Mouse (Mus musculus): ENCODE measurements around the gene Hdac9. TPM values are rescaled to one million over a fixed set of nuclear protein-coding genes. Genes with fewer than 3 reads are reported as not detected.
A peak's percentile ranks its signal among the peaks of the same experiment; 100 is the strongest.

Gene Hdac9
- polyA plus RNA-seq, 1 experiment from 2014 or later = 13.1 TPM

DNA sequence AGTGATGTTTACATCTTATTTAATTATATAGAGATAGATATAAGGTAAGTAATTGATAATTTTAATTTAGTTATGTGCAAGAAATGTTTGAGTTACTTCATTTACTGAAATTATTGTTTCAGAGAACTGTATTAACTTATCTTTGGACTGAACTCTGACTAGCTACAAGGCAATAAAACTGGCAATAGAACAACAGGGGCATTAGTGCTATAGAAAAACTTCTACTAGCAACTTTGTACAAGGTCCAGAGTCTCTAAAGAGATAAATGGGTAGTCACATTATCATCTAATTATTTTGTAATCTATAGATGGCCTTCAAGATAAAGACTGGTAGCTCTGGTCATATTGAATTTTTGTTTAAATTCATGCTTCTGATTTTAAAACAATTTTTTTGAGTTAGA is 632.0 kb downstream of the Hdac9 start:
- H3K27me3 ChIP-seq = no peaks in the 10 kb centered on the region
- ATAC-seq (replicated peaks) = no peak
- no peaks in the 10 kb centered on the region for H3K4me1 ChIP-seq
- H3K9me3 ChIP-seq = no peaks in the 10 kb centered on the region
- H3K27ac ChIP-seq (replicated peaks) = no peak overlapping the region
- no peaks in the 10 kb centered on the region for H3K36me3 ChIP-seq
- H3K9ac ChIP-seq (replicated peaks) = no peak overlapping the region
- H3K4me2 ChIP-seq (replicated peaks) = no peak overlapping the region
- H3K4me3 ChIP-seq = no peak overlapping the region

DNA sequence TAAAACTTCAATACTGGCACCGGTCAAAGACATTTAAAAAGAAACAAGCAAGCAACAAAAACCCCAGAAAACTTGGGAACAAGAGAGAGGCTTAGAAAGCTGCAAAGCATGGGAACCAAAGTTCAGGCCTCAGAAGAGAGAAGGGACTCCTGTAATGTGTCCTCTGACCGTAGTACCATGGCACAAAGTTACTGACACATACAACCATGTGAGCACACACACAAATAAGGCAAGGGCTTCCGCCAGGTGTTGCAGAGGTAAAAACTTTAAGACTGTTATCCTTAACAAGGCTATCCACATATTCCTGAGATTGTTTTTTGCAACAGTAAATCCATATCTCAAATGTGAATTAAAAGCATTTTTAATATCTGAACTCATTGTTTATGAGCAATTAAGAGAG is 632.5 kb downstream of the Hdac9 start:
- no peak overlapping the region for H3K9ac ChIP-seq (replicated peaks)
- H3K4me3 ChIP-seq = no peak overlapping the region
- H3K27ac ChIP-seq (replicated peaks) = no peak overlapping the region
- no peaks in the 10 kb centered on the region for H3K36me3 ChIP-seq
- no peaks in the 10 kb centered on the region for H3K4me1 ChIP-seq
- no peak for ATAC-seq (replicated peaks)
- no peaks in the 10 kb centered on the region for H3K27me3 ChIP-seq
- 88% methylated on average over 3 of the region's 3 CpGs for WGBS
- H3K4me2 ChIP-seq (replicated peaks) = no peak overlapping the region
- H3K9me3 ChIP-seq = no peaks in the 10 kb centered on the region

DNA sequence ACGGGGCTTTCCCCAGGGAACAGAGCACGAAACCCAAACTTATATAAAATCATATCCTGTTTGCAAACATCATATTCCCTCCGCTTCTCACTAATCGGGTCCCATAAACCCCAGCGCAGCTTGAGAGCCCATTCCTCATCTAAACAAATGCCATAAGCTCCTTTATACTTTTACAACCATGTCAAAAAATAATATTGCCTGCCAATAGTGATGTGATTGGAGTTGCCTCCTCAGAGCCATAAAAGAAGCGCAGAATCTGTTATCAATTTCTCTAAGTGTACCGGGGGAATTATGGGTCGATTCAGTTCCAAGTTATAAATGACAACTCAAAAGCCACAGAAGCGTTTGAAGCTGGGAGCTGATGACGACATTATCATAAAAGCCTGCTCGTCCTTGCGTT is 638.1 kb downstream of the Hdac9 start:
- H3K36me3 ChIP-seq = no peaks in the 10 kb centered on the region
- no peaks in the 10 kb centered on the region for H3K27me3 ChIP-seq
- no peak overlapping the region for H3K4me3 ChIP-seq
- no peaks in the 10 kb centered on the region for H3K4me1 ChIP-seq
- no peak overlapping the region for H3K4me2 ChIP-seq (replicated peaks)
- H3K9ac ChIP-seq (replicated peaks) = no peak overlapping the region
- ATAC-seq (replicated peaks) = no peak
- H3K9me3 ChIP-seq = no peaks in the 10 kb centered on the region
- 85% methylated on average over 12 of the region's 12 CpGs for WGBS
- H3K27ac ChIP-seq (replicated peaks) = no peak overlapping the region

DNA sequence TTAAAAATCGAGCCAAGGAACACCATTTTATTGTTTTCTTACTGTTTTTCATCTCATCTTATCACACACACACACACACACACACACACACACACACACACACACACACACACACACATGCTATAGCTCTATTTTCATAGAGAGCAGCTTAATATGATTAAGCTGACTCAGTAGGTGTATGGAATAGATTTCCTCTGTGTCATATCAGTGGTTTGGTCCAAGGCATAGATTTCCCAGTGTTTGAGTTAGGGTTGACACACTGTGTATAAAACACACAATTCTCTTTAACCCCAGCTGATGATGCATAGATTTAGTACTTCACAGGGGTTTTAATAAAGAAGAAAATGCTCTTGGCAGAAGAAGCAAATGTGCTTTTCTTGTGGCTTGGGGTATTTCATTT is 643.1 kb downstream of the Hdac9 start:
- Histone ChIP-seq H3K9ac (replicated peaks) (no peak overlapping the region), H3K4me2 (replicated peaks) (no peak overlapping the region), H3K4me3 (no peak overlapping the region), H3K27ac (replicated peaks) (no peak overlapping the region), H3K9me3 (no peaks in the 10 kb centered on the region), H3K4me1 (no peaks in the 10 kb centered on the region), H3K36me3 (no peaks in the 10 kb centered on the region), H3K27me3 (no peaks in the 10 kb centered on the region)
- ATAC-seq (replicated peaks) = no peak
- 82% methylated on average over 1 of the region's 1 CpGs for WGBS

DNA sequence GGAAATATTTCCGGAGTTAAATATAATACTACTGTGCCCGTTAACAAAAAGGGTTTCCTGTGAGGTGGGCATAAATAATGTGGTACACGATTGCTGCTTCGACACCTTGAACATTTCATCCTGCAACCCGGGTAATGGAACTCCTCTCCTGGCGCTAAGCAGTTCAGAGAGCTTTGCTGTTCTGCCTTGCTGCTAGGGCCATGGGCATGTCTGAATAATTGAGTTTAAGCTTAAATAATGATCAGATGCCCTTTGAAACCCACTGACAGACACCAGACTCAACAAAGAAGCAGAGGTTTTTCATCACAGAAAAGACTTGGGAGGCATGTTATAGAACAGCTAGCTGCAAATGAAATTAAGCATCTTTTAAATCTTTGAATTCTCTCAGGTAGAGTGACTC is 646.8 kb downstream of the Hdac9 start:
- H3K36me3 ChIP-seq = no peaks in the 10 kb centered on the region
- no peaks in the 10 kb centered on the region for H3K27me3 ChIP-seq
- WGBS = 70% methylated on average over 6 of the region's 6 CpGs
- no peak overlapping the region for H3K4me2 ChIP-seq (replicated peaks)
- no peak for ATAC-seq (replicated peaks)
- H3K9ac ChIP-seq (replicated peaks) = no peak overlapping the region
- no peak overlapping the region for H3K4me3 ChIP-seq
- H3K27ac ChIP-seq (replicated peaks) = no peak overlapping the region
- H3K4me1 ChIP-seq = no peaks in the 10 kb centered on the region
- no peaks in the 10 kb centered on the region for H3K9me3 ChIP-seq

DNA sequence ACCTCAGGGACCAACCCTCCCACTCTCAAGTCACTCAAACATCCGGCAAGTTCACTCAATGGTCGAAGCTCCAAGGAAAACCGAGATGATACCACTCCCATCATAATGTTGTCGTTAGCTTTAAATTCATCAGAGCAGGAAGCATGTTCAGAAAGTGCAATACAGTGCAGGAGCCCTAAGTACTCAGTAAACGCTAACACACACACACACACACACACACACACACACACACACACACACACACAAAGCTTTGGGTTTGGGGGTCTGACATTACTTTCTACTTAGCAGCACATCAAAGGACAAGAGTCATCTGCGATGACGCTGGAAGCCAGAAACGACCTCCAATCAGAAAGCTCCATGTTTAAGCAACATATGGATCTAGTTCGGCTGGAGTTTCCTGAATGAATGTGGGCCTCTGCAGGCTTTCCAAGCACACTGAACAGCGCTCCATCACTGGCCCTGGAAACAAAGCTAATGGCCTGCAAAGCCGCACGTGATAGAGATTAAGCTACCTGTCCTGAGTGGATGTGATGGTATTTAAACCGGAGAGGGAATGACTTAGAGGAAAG is 647.3 kb downstream of the Hdac9 start:
- Histone ChIP-seq H3K36me3 (no peaks in the 10 kb centered on the region), H3K27ac (replicated peaks) (no peak overlapping the region), H3K4me3 (no peak overlapping the region), H3K27me3 (no peaks in the 10 kb centered on the region), H3K4me2 (replicated peaks) (no peak overlapping the region), H3K4me1 (no peaks in the 10 kb centered on the region), H3K9me3 (no peaks in the 10 kb centered on the region), H3K9ac (replicated peaks) (no peak overlapping the region)
- no peak for ATAC-seq (replicated peaks)
- WGBS = 78% methylated on average over 13 of the region's 13 CpGs

GRCm38 (mm10) chr12:34259651-34260050 is 657.2 kb downstream of the Hdac9 start:
- Histone ChIP-seq H3K36me3 (no peaks in the 10 kb centered on the region), H3K4me1 (no peaks in the 10 kb centered on the region), H3K27me3 (no peaks in the 10 kb centered on the region), H3K9ac (replicated peaks) (no peak overlapping the region), H3K9me3 (no peaks in the 10 kb centered on the region), H3K27ac (replicated peaks) (no peak overlapping the region), H3K4me2 (replicated peaks) (no peak overlapping the region), H3K4me3 (no peak overlapping the region)
- 75% methylated on average over 4 of the region's 4 CpGs for whole genome bisulfite sequencing
- no peak for ATAC-seq (replicated peaks)

DNA sequence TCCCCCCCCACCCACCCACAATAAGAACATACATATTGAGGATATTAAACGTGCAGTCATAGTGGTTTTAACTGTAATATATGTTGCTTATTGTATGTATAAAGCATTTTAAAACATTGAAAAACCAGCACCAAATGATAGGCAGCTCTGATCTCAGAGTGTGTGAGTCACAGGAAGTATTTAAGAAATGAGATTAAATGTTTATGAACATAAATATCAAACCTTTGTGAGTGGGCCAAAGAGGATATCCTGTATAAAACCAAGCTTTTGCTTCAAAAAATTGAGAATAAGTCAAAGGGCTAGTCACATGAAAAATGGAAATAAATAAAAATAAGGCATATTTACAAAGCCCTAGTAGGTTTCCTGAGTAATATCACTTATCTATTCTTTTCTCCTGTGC is 667.7 kb downstream of the Hdac9 start:
- Histone ChIP-seq H3K9me3 (no peaks in the 10 kb centered on the region), H3K4me1 (no peaks in the 10 kb centered on the region), H3K36me3 (no peaks in the 10 kb centered on the region), H3K4me2 (replicated peaks) (no peak overlapping the region), H3K27me3 (no peaks in the 10 kb centered on the region), H3K27ac (replicated peaks) (no peak overlapping the region), H3K9ac (replicated peaks) (no peak overlapping the region), H3K4me3 (no peak overlapping the region)
- no peak for ATAC-seq (replicated peaks)
- 88% methylated on average over 1 of the region's 1 CpGs for WGBS

- ATAC-seq (replicated peaks) = no peak
- no peaks in the 10 kb centered on the region for H3K27me3 ChIP-seq
Measured at GRCm38 (mm10) chr12:34248193-34249121, 668.4 kb downstream of the Hdac9 start.

DNA sequence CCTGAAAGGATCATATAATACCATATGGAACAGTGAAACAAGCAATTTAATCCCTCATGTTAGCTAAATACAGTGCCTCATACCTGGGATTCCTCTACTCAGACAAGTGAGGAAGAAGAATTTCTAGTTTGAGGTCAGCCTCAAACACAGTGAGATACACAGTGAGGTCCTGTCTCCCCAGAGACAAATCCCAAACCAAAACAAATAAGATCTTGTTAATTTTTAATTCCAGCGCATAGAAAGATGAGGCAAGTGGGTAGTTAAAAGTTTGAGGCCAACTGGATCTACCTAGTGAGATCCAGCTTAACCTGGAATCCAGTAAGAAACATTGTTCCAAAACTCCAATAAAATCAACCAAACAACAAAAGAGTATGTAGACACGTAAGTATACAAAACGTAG is 678.1 kb downstream of the Hdac9 start:
- Histone ChIP-seq H3K36me3 (no peaks in the 10 kb centered on the region), H3K27me3 (no peaks in the 10 kb centered on the region), H3K27ac (replicated peaks) (no peak overlapping the region), H3K4me3 (no peak overlapping the region), H3K9ac (replicated peaks) (no peak overlapping the region), H3K9me3 (no peaks in the 10 kb centered on the region), H3K4me2 (replicated peaks) (no peak overlapping the region), H3K4me1 (no peaks in the 10 kb centered on the region)
- no peak for ATAC-seq (replicated peaks)
- 95% methylated on average over 3 of the region's 3 CpGs for WGBS

More at GRCm38 (mm10) chr12:34248193-34249121, 668.4 kb downstream of the Hdac9 start:
- Histone ChIP-seq H3K4me2 (replicated peaks) (no peak overlapping the region), H3K9ac (replicated peaks) (no peak overlapping the region), H3K4me3 (no peak overlapping the region), H3K4me1 (no peaks in the 10 kb centered on the region), H3K9me3 (no peaks in the 10 kb centered on the region), H3K36me3 (no peaks in the 10 kb centered on the region), H3K27ac (replicated peaks) (no peak overlapping the region)
- WGBS = 91% methylated on average over 18 of the region's 18 CpGs

DNA sequence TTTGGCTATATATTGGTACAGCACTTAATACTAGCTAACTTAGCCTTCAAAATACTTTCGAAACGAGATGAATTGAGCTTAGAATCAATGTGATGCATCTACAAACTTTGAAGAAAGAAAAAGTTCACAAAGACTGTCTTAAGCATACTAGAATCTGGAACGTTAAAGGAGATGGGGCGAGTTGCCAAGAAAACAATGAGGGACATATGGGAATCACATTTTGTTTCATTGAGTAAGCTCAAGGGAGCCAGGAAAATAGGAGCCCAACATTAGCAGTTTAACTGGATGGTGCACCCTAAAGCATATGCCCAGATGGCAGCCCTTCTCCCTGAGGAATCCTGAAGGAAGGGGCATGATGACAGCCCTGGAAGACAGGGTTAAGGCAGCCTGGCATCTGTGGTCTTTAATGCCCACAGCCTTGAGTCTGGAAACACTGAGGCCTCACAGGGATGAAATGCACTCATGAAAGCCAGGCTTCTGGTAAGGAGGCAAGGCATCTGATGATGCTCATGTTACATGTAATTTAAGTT is 685.2 kb downstream of the Hdac9 start:
- Histone ChIP-seq H3K9ac (replicated peaks) (no peak overlapping the region), H3K36me3 (no peaks in the 10 kb centered on the region), H3K27me3 (no peaks in the 10 kb centered on the region), H3K4me3 (no peak overlapping the region), H3K27ac (replicated peaks) (no peak overlapping the region), H3K4me2 (replicated peaks) (no peak overlapping the region), H3K4me1 (no peaks in the 10 kb centered on the region), H3K9me3 (no peaks in the 10 kb centered on the region)
- WGBS = 69% methylated on average over 4 of the region's 4 CpGs
- peak; percentile 73 for ATAC-seq (replicated peaks)

DNA sequence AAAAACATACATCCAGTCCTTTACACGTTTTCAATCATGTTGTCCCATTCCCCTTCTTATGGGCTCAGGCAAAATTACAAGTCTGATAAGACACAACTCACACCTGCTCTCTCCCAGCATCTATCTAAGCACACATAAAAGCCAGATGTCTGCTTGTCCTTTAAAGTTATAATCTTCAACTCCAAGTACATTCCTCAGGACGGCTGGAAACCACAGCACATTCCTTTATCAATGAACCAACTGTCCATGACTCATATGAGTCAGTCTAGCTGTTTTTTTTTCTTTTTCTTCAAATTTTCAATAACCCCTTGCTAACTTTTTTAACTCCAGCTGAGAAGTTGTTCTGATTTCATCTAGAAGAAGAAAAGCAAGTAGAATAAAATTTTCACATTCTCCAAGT is 692.4 kb downstream of the Hdac9 start:
- Histone ChIP-seq H3K9ac (replicated peaks) (no peak overlapping the region), H3K9me3 (no peaks in the 10 kb centered on the region), H3K27ac (replicated peaks) (no peak overlapping the region), H3K27me3 (no peaks in the 10 kb centered on the region), H3K36me3 (no peaks in the 10 kb centered on the region), H3K4me3 (no peak overlapping the region), H3K4me1 (peaks cover 6% of the 10 kb centered on the region), H3K4me2 (replicated peaks) (no peak overlapping the region)
- ATAC-seq (replicated peaks) = no peak
- 69% methylated on average over 2 of the region's 2 CpGs for WGBS

Data from forebrain, embryonic 15.5 days (tissue).